Mouse (Mus musculus): ENCODE measurements around the gene Mctp1. TPM values are rescaled to one million over a fixed set of nuclear protein-coding genes. Genes with fewer than 3 reads are reported as not detected.

Mctp1 gene
- polyA plus RNA-seq, 1 experiment from 2014 or later, result 0.63 TPM

- no peaks in the 10 kb centered on the region for H3K27me3 ChIP-seq (ENCODE audit: control insufficient read depth, insufficient read depth, low read depth, low read length)
- H3K9me3 ChIP-seq (ENCODE audit: control insufficient read depth, low read length), result no peaks in the 10 kb centered on the region
- no peak overlapping the region for H3K9ac ChIP-seq (ENCODE audit: low read length)
- H3K4me2 ChIP-seq (ENCODE audit: low read depth, low read length), result no peak overlapping the region
- H3K36me3 ChIP-seq (ENCODE audit: control insufficient read depth, insufficient read depth, low read length), result no peaks in the 10 kb centered on the region
- no peak overlapping the region for H3K27ac ChIP-seq (ENCODE audit: low read length)
- no peak for ATAC-seq (ENCODE audit: low read depth)
- peaks cover 3% of the 10 kb centered on the region; the same call in 1 of the 2 replicates for H3K4me1 ChIP-seq (replicated peaks; ENCODE audit: control insufficient read depth, insufficient read depth, low read length)
- 69% methylated on average over 3 of the region's 3 CpGs for WGBS
- no peak overlapping the region for H3K4me3 ChIP-seq (ENCODE audit: low read length)
Measured at GRCm38 (mm10) chr13:77049736-77050135, 665.4 kb downstream of the Mctp1 start.

GRCm38 (mm10) chr13:77063221-77063620, 678.9 kb downstream of the Mctp1 start:
- Histone ChIP-seq H3K9me3 (ENCODE audit: control insufficient read depth, low read length) (no peaks in the 10 kb centered on the region), H3K27me3 (ENCODE audit: control insufficient read depth, insufficient read depth, low read depth, low read length) (no peaks in the 10 kb centered on the region), H3K9ac (ENCODE audit: low read length) (no peak overlapping the region), H3K4me2 (ENCODE audit: low read depth, low read length) (no peak overlapping the region), H3K27ac (ENCODE audit: low read length) (no peak overlapping the region), H3K4me1 (replicated peaks; ENCODE audit: control insufficient read depth, insufficient read depth, low read length) (no peaks in the 10 kb centered on the region), H3K4me3 (ENCODE audit: low read length) (no peak overlapping the region), H3K36me3 (ENCODE audit: control insufficient read depth, insufficient read depth, low read length) (no peaks in the 10 kb centered on the region; the same call in 1 of the 2 replicates)
- ATAC-seq (ENCODE audit: low read depth), result no peak
- WGBS, result 81% methylated on average over 1 of the region's 1 CpGs

GRCm38 (mm10) chr13:77068847-77069246, 684.5 kb downstream of the Mctp1 start:
- Histone ChIP-seq H3K4me2 (ENCODE audit: low read depth, low read length) (no peak overlapping the region), H3K9me3 (ENCODE audit: control insufficient read depth, low read length) (no peaks in the 10 kb centered on the region), H3K4me3 (ENCODE audit: low read length) (no peak overlapping the region), H3K4me1 (replicated peaks; ENCODE audit: control insufficient read depth, insufficient read depth, low read length) (no peaks in the 10 kb centered on the region), H3K27me3 (ENCODE audit: control insufficient read depth, insufficient read depth, low read depth, low read length) (no peaks in the 10 kb centered on the region), H3K9ac (ENCODE audit: low read length) (no peak overlapping the region), H3K27ac (ENCODE audit: low read length) (no peak overlapping the region), H3K36me3 (ENCODE audit: control insufficient read depth, insufficient read depth, low read length) (peaks cover 3% of the 10 kb centered on the region; the same call in 1 of the 2 replicates)
- 96% methylated on average over 1 of the region's 1 CpGs for WGBS
- ATAC-seq (ENCODE audit: low read depth), result no peak

GRCm38 (mm10) chr13:77072030-77072429, 687.7 kb downstream of the Mctp1 start:
- H3K4me3 ChIP-seq (ENCODE audit: low read length), result no peak overlapping the region
- H3K9me3 ChIP-seq (ENCODE audit: control insufficient read depth, low read length), result peaks cover 2% of the 10 kb centered on the region
- H3K36me3 ChIP-seq (ENCODE audit: control insufficient read depth, insufficient read depth, low read length), result peaks cover 5% of the 10 kb centered on the region
- no peak for ATAC-seq (ENCODE audit: low read depth)
- no peak overlapping the region for H3K27ac ChIP-seq (ENCODE audit: low read length)
- no peaks in the 10 kb centered on the region for H3K27me3 ChIP-seq (ENCODE audit: control insufficient read depth, insufficient read depth, low read depth, low read length)
- H3K4me2 ChIP-seq (ENCODE audit: low read depth, low read length), result no peak overlapping the region
- H3K9ac ChIP-seq (ENCODE audit: low read length), result no peak overlapping the region
- H3K4me1 ChIP-seq (replicated peaks; ENCODE audit: control insufficient read depth, insufficient read depth, low read length), result no peaks in the 10 kb centered on the region

Other genes starting within 250 kb of the Mctp1 start
- 0.75 and 0.93 TPM in 2 replicates for gene Fam81b, start 79.5 kb upstream of the Mctp1 start, polyA plus RNA-seq (2015; fragmentation: Nextera tagmentation; extraction: Ambion mirVana)